Mouse (Mus musculus) embryonic facial prominence, embryonic 14.5 days (tissue): ENCODE results near the gene Icam2. TPM values are rescaled to one million over a fixed set of nuclear protein-coding genes. Genes with fewer than 3 reads are reported as not detected.
"Not testable (repeated sequence)": the region's sequence is repeated elsewhere in the genome, so short reads cannot be mapped to it uniquely, and the experiment has no call there.

Experiments used
- ATAC-seq: fragments of 200-750 bp; cut with Nextera tagmentation; 2 replicates; pipeline ENCODE4 v1.8.0; 2017; ENCODE audit warnings: low read depth, moderate number of reproducible peaks, moderate TSS enrichment
- DNase-seq: peaks from one replicate; pipeline ENCODE4 v3.0.0-alpha.2; 2015; ENCODE audit warnings: low spot score
- H3K27ac ChIP-seq: fragments of 300-500 bp; sonication (generic); replicated peaks from 2 replicates; pipeline ENCODE4 v1.5.1; 2014; ENCODE audit warnings: low read depth, mild to moderate bottlenecking, low read length, moderate library complexity
- H3K27me3 ChIP-seq: fragments of 300-500 bp; sonication (generic); replicated peaks from 2 replicates; pipeline ENCODE4 v1.6.1; 2014; ENCODE audit warnings: low read length; ENCODE audit not compliant: control insufficient read depth, insufficient read depth
- H3K36me3 ChIP-seq: fragments of 300-500 bp; sonication (generic); 2 replicates; pipeline ENCODE4 v1.6.1; 2014; ENCODE audit warnings: low read length, mixed read lengths; ENCODE audit not compliant: control insufficient read depth, insufficient read depth
- H3K4me1 ChIP-seq: fragments of 300-500 bp; sonication (generic); 2 replicates; pipeline ENCODE4 v1.6.1; 2014; ENCODE audit warnings: antibody characterized with exemption, low read length; ENCODE audit not compliant: control insufficient read depth, insufficient read depth
- H3K4me2 ChIP-seq: fragments of 300-500 bp; sonication (generic); 2 replicates; pipeline ENCODE4 v1.6.1; 2014; ENCODE audit warnings: low read depth, mild to moderate bottlenecking, low read length, moderate library complexity, mixed read lengths
- H3K4me3 ChIP-seq: fragments of 300-500 bp; sonication (generic); 2 replicates; pipeline ENCODE4 v1.5.1; 2014; ENCODE audit warnings: low read depth, mild to moderate bottlenecking, low read length
- H3K9ac ChIP-seq: fragments of 300-500 bp; sonication (generic); 2 replicates; pipeline ENCODE4 v1.6.1; 2014; ENCODE audit warnings: low read depth, mild to moderate bottlenecking, low read length, moderate library complexity, mixed read lengths
- H3K9me3 ChIP-seq: fragments of 300-500 bp; sonication (generic); 2 replicates; pipeline ENCODE4 v1.6.1; 2016; ENCODE audit warnings: low read length; ENCODE audit not compliant: control insufficient read depth
- WGBS: fragments of 180-500 bp; shearing (Covaris S2); extraction: QIAGEN DNeasy Blood & Tissue Kit; methylation state at CpG from one replicate; pipeline ENCODE4 v1.1.7; 2014; 5-methylcytosine and 5-hydroxymethylcytosine counted together
- polyA plus RNA-seq: library from polyadenylated mRNA; unstranded; fragments of >200 nt; fragmentation: Nextera tagmentation; extraction: Ambion mirVana; gene quantifications from 2 replicates; pipeline ENCODE4 v1.2.1, GENCODE M21; 2014

The Icam2 gene
- polyA plus RNA-seq, 1 experiment from 2014 or later = 44.3 TPM

- no peaks in the 10 kb centered on the region for H3K36me3 ChIP-seq
- DNase-seq (no peak), ATAC-seq (no peak)
- no peak overlapping the region for H3K4me2 ChIP-seq
- no peak overlapping the region for H3K9ac ChIP-seq
- no peak overlapping the region for H3K4me3 ChIP-seq
- no peaks in the 10 kb centered on the region for H3K27me3 ChIP-seq
- H3K9me3 ChIP-seq = no peaks in the 10 kb centered on the region
- no peaks in the 10 kb centered on the region for H3K4me1 ChIP-seq
- WGBS = 43% methylated on average over 3 of the region's 3 CpGs
- H3K27ac ChIP-seq = no peak overlapping the region
Measured at GRCm38 (mm10) chr11:106351253-106351652, 36.6 kb downstream of the Icam2 start.

GRCm38 (mm10) chr11:106350853-106351252 is 37.0 kb downstream of the Icam2 start:
- Histone ChIP-seq H3K9ac (no peak overlapping the region), H3K27me3 (no peaks in the 10 kb centered on the region), H3K4me3 (no peak overlapping the region), H3K36me3 (no peaks in the 10 kb centered on the region), H3K4me1 (no peaks in the 10 kb centered on the region), H3K4me2 (no peak overlapping the region), H3K9me3 (no peaks in the 10 kb centered on the region), H3K27ac (no peak overlapping the region)
- 40% methylated on average over 5 of the region's 5 CpGs for WGBS
- no peak for ATAC-seq
- no peak for DNase-seq

GRCm38 (mm10) chr11:106349772-106350171 is 38.1 kb downstream of the Icam2 start:
- Histone ChIP-seq H3K4me3 (no peak overlapping the region), H3K9me3 (no peaks in the 10 kb centered on the region), H3K27me3 (no peaks in the 10 kb centered on the region), H3K4me1 (no peaks in the 10 kb centered on the region), H3K4me2 (no peak overlapping the region), H3K9ac (no peak overlapping the region), H3K27ac (no peak overlapping the region), H3K36me3 (no peaks in the 10 kb centered on the region)
- WGBS = 88% methylated on average over 6 of the region's 6 CpGs
- ATAC-seq (no peak), DNase-seq (no peak)

- Histone ChIP-seq H3K4me2 (no peak overlapping the region), H3K27me3 (no peaks in the 10 kb centered on the region), H3K4me1 (no peaks in the 10 kb centered on the region), H3K27ac (no peak overlapping the region), H3K9ac (no peak overlapping the region), H3K36me3 (no peaks in the 10 kb centered on the region), H3K4me3 (no peak overlapping the region), H3K9me3 (no peaks in the 10 kb centered on the region)
- ATAC-seq (no peak), DNase-seq (peak; percentile 48)
- WGBS = 45% methylated on average over 5 of the region's 6 CpGs
Measured at GRCm38 (mm10) chr11:106344910-106345309, 43.0 kb downstream of the Icam2 start.

GRCm38 (mm10) chr11:106340990-106341520 is 46.8 kb downstream of the Icam2 start:
- H3K9me3 ChIP-seq = no peaks in the 10 kb centered on the region
- 82% methylated on average over 9 of the region's 9 CpGs for WGBS
- no peaks in the 10 kb centered on the region for H3K27me3 ChIP-seq
- no peaks in the 10 kb centered on the region for H3K4me1 ChIP-seq
- ATAC-seq = no peak
- no peak overlapping the region for H3K4me2 ChIP-seq
- H3K27ac ChIP-seq = no peak overlapping the region
- no peak overlapping the region for H3K9ac ChIP-seq
- DNase-seq = no peak
- H3K36me3 ChIP-seq = no peaks in the 10 kb centered on the region
- H3K4me3 ChIP-seq = no peak overlapping the region

- H3K27ac ChIP-seq, ATAC-seq, H3K4me3 ChIP-seq, H3K9me3 ChIP-seq, H3K27me3 ChIP-seq, H3K36me3 ChIP-seq, H3K4me2 ChIP-seq, H3K4me1 ChIP-seq, H3K9ac ChIP-seq: not testable (repeated sequence)
- peak; percentile 38 for DNase-seq
- WGBS = 85% methylated on average over 4 of the region's 4 CpGs
Measured at GRCm38 (mm10) chr11:106339323-106339722, 48.6 kb downstream of the Icam2 start.

GRCm38 (mm10) chr11:106338870-106339269 is 49.0 kb downstream of the Icam2 start:
- Histone ChIP-seq H3K4me2 (no peak overlapping the region), H3K36me3 (no peaks in the 10 kb centered on the region), H3K9me3 (no peaks in the 10 kb centered on the region), H3K4me3 (no peak overlapping the region), H3K27ac (no peak overlapping the region), H3K9ac (no peak overlapping the region), H3K27me3 (no peaks in the 10 kb centered on the region), H3K4me1 (no peaks in the 10 kb centered on the region)
- WGBS = 73% methylated on average over 7 of the region's 7 CpGs
- ATAC-seq (no peak), DNase-seq (no peak)

GRCm38 (mm10) chr11:106338029-106338428 is 49.8 kb downstream of the Icam2 start:
- DNase-seq = no peak
- no peak overlapping the region for H3K9ac ChIP-seq
- H3K27ac ChIP-seq = no peak overlapping the region
- no peak overlapping the region for H3K4me3 ChIP-seq
- no peak overlapping the region for H3K4me2 ChIP-seq
- no peaks in the 10 kb centered on the region for H3K4me1 ChIP-seq
- H3K27me3 ChIP-seq = no peaks in the 10 kb centered on the region
- 78% methylated on average over 5 of the region's 5 CpGs for WGBS
- no peaks in the 10 kb centered on the region for H3K36me3 ChIP-seq
- no peaks in the 10 kb centered on the region for H3K9me3 ChIP-seq
- no peak for ATAC-seq

- no peak for ATAC-seq
- WGBS = 0% methylated on average over 2 of the region's 2 CpGs
Measured at GRCm38 (mm10) chr11:106334066-106334465, 53.8 kb downstream of the Icam2 start.

More at GRCm38 (mm10) chr11:106334066-106334465, 53.8 kb downstream of the Icam2 start:
- Histone ChIP-seq H3K27me3 (no peaks in the 10 kb centered on the region), H3K9ac (no peak overlapping the region), H3K9me3 (no peaks in the 10 kb centered on the region), H3K4me2 (no peak overlapping the region), H3K36me3 (no peaks in the 10 kb centered on the region), H3K4me1 (no peaks in the 10 kb centered on the region), H3K27ac (no peak overlapping the region), H3K4me3 (no peak overlapping the region)
- no peak for DNase-seq
